Mouse (Mus musculus) retina, postnatal 1 day (tissue): ENCODE data around the gene Casp7.

ENCODE experiments used
- DNase-seq: peaks from one replicate; pipeline ENCODE4 v3.0.0-alpha.2; 2012

The Casp7 gene

GRCm38 (mm10) chr19:56425492-56425891 lies 28.6 kb downstream of the Casp7 start:
- peak; percentile 14 for DNase-seq

- DNase-seq = peak; percentile 28
Measured at GRCm38 (mm10) chr19:56430369-56430768, 33.4 kb downstream of the Casp7 start.

GRCm38 (mm10) chr19:56432706-56433105 lies 35.8 kb downstream of the Casp7 start:
- DNase-seq = no peak

- no peak for DNase-seq
Measured at GRCm38 (mm10) chr19:56433581-56433980, 36.7 kb downstream of the Casp7 start.

DNA sequence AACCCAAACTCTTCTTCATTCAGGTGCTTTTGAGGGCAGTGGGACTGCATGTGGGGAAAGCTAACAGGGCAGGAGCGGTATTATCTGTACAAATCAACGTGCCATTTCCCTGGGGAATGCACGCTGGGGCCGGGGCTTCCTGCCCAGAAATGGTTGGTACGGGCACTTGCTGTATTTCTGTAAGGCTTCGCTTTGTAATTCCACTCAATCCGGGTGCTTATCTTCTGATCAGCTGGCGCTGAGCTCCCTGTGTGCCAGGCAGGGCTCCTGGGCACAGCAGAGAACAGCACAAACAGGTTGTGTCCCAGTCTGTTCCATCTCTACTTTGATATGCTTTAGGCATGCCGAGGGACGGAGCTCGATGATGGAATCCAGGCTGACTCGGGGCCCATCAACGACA lies 39.5 kb downstream of the Casp7 start:
- DNase-seq = no peak

DNA sequence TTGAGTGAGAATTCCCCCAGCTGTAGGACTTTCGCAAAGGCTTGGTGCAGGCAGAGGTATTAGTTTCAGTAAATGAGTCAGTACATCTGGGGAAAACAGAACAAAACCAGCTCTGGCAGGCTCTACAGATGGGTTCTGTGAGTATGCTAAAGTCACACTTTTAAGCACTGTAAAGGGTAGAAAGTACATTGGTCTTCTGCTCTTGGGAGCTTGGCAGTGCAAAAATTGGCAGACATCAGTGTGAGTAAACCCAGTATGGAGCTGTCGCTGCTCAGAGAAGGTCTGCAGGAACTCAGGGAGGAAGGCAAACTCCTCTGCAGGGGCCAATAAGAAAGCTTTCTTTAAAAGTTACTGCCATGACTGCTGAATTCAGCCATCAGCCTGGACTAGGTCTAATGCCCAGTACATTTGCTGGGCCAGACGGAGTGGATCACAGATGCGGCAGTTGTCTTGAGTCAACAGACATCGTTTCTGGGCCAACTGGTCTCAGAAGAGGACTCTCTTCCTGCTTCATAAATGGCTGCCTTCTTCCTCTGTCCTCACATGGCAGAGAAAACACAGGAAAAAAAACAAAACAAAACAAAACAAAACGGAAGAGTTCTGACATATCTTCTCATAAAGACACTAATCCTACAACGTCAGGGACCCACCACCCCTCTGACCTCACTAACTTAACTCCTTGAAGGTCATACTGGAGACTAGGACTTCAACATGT lies 41.6 kb downstream of the Casp7 start:
- no peak for DNase-seq

GRCm38 (mm10) chr19:56439072-56439434 lies 42.1 kb downstream of the Casp7 start:
- no peak for DNase-seq

DNA sequence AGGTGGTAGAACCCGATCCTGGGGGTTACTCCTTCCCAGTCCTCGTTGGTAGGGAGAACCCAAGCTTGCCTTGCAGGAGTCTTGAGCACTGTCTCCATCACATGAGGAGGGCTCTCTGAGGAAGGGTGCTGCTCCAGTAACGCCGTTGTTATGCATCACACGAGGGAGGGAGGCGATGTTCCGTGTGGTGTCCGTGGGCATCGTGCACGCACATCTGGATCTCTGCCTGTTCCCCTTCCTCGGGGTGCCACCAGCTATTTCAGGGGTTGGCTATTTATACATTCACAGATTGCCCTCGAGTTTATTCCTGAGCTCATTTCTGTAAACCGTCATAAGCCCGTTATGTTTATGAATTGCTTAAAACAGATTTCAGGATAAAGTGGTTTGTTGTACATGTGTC lies 46.5 kb downstream of the Casp7 start:
- DNase-seq = no peak

- no peak for DNase-seq
Measured at GRCm38 (mm10) chr19:56448784-56449183, 51.9 kb downstream of the Casp7 start.

- no peak for DNase-seq
Measured at GRCm38 (mm10) chr19:56449537-56449936, 52.6 kb downstream of the Casp7 start.

GRCm38 (mm10) chr19:56450892-56451291 lies 54.0 kb downstream of the Casp7 start:
- DNase-seq = no peak

- no peak for DNase-seq
Measured at GRCm38 (mm10) chr19:56451867-56452266, 54.9 kb downstream of the Casp7 start.

- no peak for DNase-seq
Measured at GRCm38 (mm10) chr19:56452421-56452820, 55.5 kb downstream of the Casp7 start.

GRCm38 (mm10) chr19:56454862-56455261 lies 57.9 kb downstream of the Casp7 start:
- DNase-seq = no peak

GRCm38 (mm10) chr19:56455369-56455768 lies 58.4 kb downstream of the Casp7 start:
- DNase-seq = peak; percentile 65

DNA sequence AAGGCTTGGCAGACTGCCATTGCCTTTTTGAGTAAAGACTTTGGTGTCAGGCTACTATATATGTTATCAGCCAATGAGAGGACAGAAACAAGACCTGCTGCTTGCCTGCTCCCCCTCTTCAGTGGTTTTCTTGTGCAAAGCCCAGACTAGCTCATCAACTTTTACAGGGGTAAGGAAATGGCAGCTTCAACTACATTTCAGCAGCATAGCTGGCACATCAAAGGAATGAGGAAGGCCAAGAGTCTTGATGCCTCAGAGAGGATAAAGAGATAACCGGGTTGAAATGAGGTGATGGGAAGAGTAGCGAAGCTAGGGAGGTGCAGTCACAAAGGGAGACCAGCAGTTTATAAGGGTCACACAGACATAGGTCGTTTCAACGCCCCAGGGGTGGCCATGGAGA lies 60.6 kb downstream of the Casp7 start:
- no peak for DNase-seq

- DNase-seq = no peak
Measured at GRCm38 (mm10) chr19:56459154-56460050, 62.5 kb downstream of the Casp7 start.

- DNase-seq = no peak
Measured at GRCm38 (mm10) chr19:56460241-56460640, 63.3 kb downstream of the Casp7 start.

- no peak for DNase-seq
Measured at GRCm38 (mm10) chr19:56461522-56462101, 64.7 kb downstream of the Casp7 start, which contains the start of gene Plekhs1. Gene Plekhs1 (plus strand): TSS chr19:56461640.

DNA sequence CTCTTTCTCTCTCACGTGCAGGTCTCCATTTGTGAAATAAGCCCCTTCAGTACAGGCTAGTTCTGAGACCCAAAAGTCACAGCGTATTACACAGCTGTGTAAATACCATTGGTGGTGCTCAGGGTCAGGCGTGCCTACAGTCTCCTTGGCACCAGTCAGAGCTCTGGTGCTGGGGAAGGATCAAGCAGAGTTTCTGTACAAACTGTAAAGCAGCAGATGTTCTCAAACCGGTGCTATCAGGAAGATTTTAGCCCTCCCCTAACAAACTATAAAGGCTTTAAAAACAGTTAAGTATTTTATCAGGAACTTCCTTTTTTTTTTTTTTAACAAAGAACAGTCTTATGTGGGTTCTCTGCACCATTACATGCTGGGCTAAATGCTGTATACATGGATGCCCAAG lies 65.9 kb downstream of the Casp7 start:
- no peak for DNase-seq

GRCm38 (mm10) chr19:56466486-56466885 lies 69.6 kb downstream of the Casp7 start:
- no peak for DNase-seq

GRCm38 (mm10) chr19:56470286-56471020 lies 73.5 kb downstream of the Casp7 start:
- no peak for DNase-seq

GRCm38 (mm10) chr19:56471934-56472333 lies 75.0 kb downstream of the Casp7 start:
- peak; percentile 44 for DNase-seq
